Mouse (Mus musculus): Measurements from ENCODE around the gene Ipo4.

- TF ChIP-seq CTCF (IDR thresholded peaks at IDR 0.05) (no peak), EP300 (IDR thresholded peaks at IDR 0.05) (no peak)
Measured at GRCm38 (mm10) chr14:55592226-55592625, 43.5 kb downstream of the Ipo4 start.
